Mouse (Mus musculus): ENCODE data around the gene Cep295. TPM values are rescaled to one million over a fixed set of nuclear protein-coding genes. Genes with fewer than 3 reads are reported as not detected.

Gene Cep295
- polyA plus RNA-seq, 1 experiment from 2014 or later, result 13.7 TPM

DNA sequence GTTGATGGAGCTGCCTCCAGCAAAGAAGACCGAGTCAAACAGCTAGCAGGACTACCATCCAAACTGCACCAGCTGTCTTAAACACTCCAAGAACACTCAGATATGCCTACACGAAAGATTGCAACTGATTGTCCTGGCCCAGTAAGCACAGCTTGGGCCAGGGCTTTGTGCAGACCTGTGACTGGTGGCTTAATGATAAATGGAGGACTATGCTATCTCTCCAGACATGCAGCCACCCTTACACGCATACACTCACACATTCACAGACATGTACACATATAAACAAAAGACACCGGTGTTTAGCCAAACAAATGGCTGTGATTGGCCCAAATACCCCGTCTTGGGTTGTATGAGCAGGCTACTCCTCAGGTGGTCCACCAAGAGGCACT is 77.1 kb downstream of the Cep295 start:
- Histone ChIP-seq H3K4me1 (peaks cover 24% of the 10 kb centered on the region), H3K4me2 (replicated peaks) (peak overlapping the region; percentile 63), H3K27me3 (no peaks in the 10 kb centered on the region), H3K9me3 (replicated peaks) (no peaks in the 10 kb centered on the region), H3K27ac (replicated peaks) (peak overlapping the region; percentile 89), H3K9ac (peak overlapping the region; percentile 95), H3K36me3 (peaks cover 17% of the 10 kb centered on the region), H3K4me3 (replicated peaks) (peak overlapping the region; percentile 68)
- WGBS, result 46% methylated on average over 5 of the region's 5 CpGs
- ATAC-seq (ENCODE audit: insufficient number of reproducible peaks, low FRiP score, low TSS enrichment, low read depth), result no peak

- peak; percentile 95 for ATAC-seq (ENCODE audit: insufficient number of reproducible peaks, low FRiP score, low TSS enrichment, low read depth)
- H3K36me3 ChIP-seq, result peaks cover 23% of the 10 kb centered on the region
- WGBS, result 1% methylated on average over 57 of the region's 57 CpGs
These were observed 77.7 kb downstream of the Cep295 start, which contains the start of gene Med17 for GRCm38 (mm10) chr9:15279649-15280490. TSS of gene Med17 (minus strand) at chr9:15279931.

GRCm38 (mm10) chr9:15279139-15279648 is 78.4 kb downstream of the Cep295 start:
- H3K27me3 ChIP-seq, result no peaks in the 10 kb centered on the region
- peak overlapping the region; percentile 95 for H3K9ac ChIP-seq
- peaks cover 26% of the 10 kb centered on the region for H3K36me3 ChIP-seq
- H3K27ac ChIP-seq (replicated peaks), result peak overlapping the region; percentile 89
- ATAC-seq (ENCODE audit: insufficient number of reproducible peaks, low FRiP score, low TSS enrichment, low read depth), result no peak; the same call in 1 of the 2 replicates
- H3K9me3 ChIP-seq (replicated peaks), result no peaks in the 10 kb centered on the region
- 8% methylated on average over 19 of the region's 19 CpGs for WGBS
- peaks cover 24% of the 10 kb centered on the region for H3K4me1 ChIP-seq
- peak overlapping the region; percentile 68 for H3K4me3 ChIP-seq (replicated peaks)
- H3K4me2 ChIP-seq (replicated peaks), result peak overlapping the region; percentile 63

More at GRCm38 (mm10) chr9:15279649-15280490, 77.7 kb downstream of the Cep295 start, which contains the start of gene Med17:
- Histone ChIP-seq H3K9ac (peak within 1 kb of the TSS; percentile 95), H3K4me1 (peaks cover 24% of the 10 kb centered on the region), H3K4me3 (replicated peaks) (peak within 1 kb of the TSS; percentile 68), H3K27ac (replicated peaks) (peak within 1 kb of the TSS; percentile 89), H3K27me3 (no peaks in the 10 kb centered on the region), H3K4me2 (replicated peaks) (peak within 1 kb of the TSS; percentile 63), H3K9me3 (replicated peaks) (no peaks in the 10 kb centered on the region)

- 91% methylated on average over 3 of the region's 3 CpGs for WGBS
- Histone ChIP-seq H3K27ac (replicated peaks) (no peak overlapping the region), H3K4me1 (peaks cover 24% of the 10 kb centered on the region), H3K4me2 (replicated peaks) (no peak overlapping the region), H3K4me3 (replicated peaks) (no peak overlapping the region), H3K9ac (no peak overlapping the region), H3K9me3 (replicated peaks) (no peaks in the 10 kb centered on the region), H3K27me3 (no peaks in the 10 kb centered on the region), H3K36me3 (peaks cover 35% of the 10 kb centered on the region)
- ATAC-seq (ENCODE audit: insufficient number of reproducible peaks, low FRiP score, low TSS enrichment, low read depth), result no peak
These were observed 79.2 kb downstream of the Cep295 start for GRCm38 (mm10) chr9:15278343-15278742.

DNA sequence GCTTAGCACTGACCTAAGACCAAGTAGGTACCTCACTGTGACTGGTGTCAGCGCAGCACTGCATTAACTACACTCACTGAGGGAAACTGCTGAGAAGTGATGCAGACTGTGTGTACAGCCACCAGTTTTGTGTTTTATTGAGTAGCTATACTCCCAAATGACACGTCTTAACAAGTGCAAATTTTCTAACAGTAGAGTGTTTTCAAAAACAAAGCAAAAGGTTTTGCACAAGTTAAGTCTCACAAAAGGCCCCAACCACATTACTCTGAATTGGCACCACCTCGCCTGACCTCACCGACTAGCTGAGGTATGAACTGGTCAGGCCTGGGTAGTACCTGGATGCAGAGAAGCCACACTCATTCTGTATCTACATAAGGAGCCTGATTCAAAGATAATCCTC is 80.7 kb downstream of the Cep295 start:
- WGBS, result 92% methylated on average over 4 of the region's 4 CpGs
- Histone ChIP-seq H3K4me2 (replicated peaks) (no peak overlapping the region), H3K9ac (no peak overlapping the region), H3K4me3 (replicated peaks) (no peak overlapping the region), H3K27me3 (no peaks in the 10 kb centered on the region), H3K9me3 (replicated peaks) (no peaks in the 10 kb centered on the region), H3K27ac (replicated peaks) (no peak overlapping the region), H3K4me1 (peaks cover 24% of the 10 kb centered on the region), H3K36me3 (peaks cover 49% of the 10 kb centered on the region)
- ATAC-seq (ENCODE audit: insufficient number of reproducible peaks, low FRiP score, low TSS enrichment, low read depth), result no peak

- Histone ChIP-seq H3K27ac (replicated peaks) (no peak overlapping the region), H3K4me2 (replicated peaks) (no peak overlapping the region), H3K9me3 (replicated peaks) (no peaks in the 10 kb centered on the region), H3K36me3 (peaks cover 78% of the 10 kb centered on the region), H3K9ac (no peak overlapping the region), H3K27me3 (no peaks in the 10 kb centered on the region), H3K4me3 (replicated peaks) (no peak overlapping the region), H3K4me1 (0 out of 2 replicates have a peak, but pooled peaks cover 12% of the 10 kb centered on the region)
- WGBS, result 90% methylated on average over 2 of the region's 2 CpGs
- no peak for ATAC-seq (ENCODE audit: insufficient number of reproducible peaks, low FRiP score, low TSS enrichment, low read depth)
These were observed 83.6 kb downstream of the Cep295 start for GRCm38 (mm10) chr9:15273981-15274380.

Small RNA genes within 50 kb of the gene (microRNA-seq; reads per million reads assigned to microRNA genes)
- gene Gm49349 (ENCODE audit: borderline number of aligned reads), result not detected
- gene mmu-mir-7650 (ENCODE audit: borderline number of aligned reads), result not detected

Other genes starting within 250 kb of the Cep295 start
- gene Hephl1, start 245.7 kb downstream of the Cep295 start, polyA plus RNA-seq (2015; fragmentation: Nextera tagmentation; extraction: Ambion mirVana), result 0.23 and 0.62 TPM in 2 replicates
- gene Vstm5, start 118.7 kb downstream of the Cep295 start, polyA plus RNA-seq (2015; fragmentation: Nextera tagmentation; extraction: Ambion mirVana), result 6.7 and 7.6 TPM in 2 replicates
- gene Med17, start 77.9 kb downstream of the Cep295 start, polyA plus RNA-seq (2015; fragmentation: Nextera tagmentation; extraction: Ambion mirVana), result 30.7 and 34.6 TPM in 2 replicates
- 66.5 and 68.9 TPM in 2 replicates for gene Taf1d, start 51.6 kb downstream of the Cep295 start, polyA plus RNA-seq (2015; fragmentation: Nextera tagmentation; extraction: Ambion mirVana)
- 9.8 and 12.5 TPM in 2 replicates for gene 4931406C07Rik, start 51.3 kb downstream of the Cep295 start, polyA plus RNA-seq (2015; fragmentation: Nextera tagmentation; extraction: Ambion mirVana)
- gene Smco4, start 135.6 kb upstream of the Cep295 start, polyA plus RNA-seq (2015; fragmentation: Nextera tagmentation; extraction: Ambion mirVana), result 3.0 and 3.2 TPM in 2 replicates